Comparison of ENCODE assay signal across 21 mouse cellular contexts in the genomic region with DNA sequence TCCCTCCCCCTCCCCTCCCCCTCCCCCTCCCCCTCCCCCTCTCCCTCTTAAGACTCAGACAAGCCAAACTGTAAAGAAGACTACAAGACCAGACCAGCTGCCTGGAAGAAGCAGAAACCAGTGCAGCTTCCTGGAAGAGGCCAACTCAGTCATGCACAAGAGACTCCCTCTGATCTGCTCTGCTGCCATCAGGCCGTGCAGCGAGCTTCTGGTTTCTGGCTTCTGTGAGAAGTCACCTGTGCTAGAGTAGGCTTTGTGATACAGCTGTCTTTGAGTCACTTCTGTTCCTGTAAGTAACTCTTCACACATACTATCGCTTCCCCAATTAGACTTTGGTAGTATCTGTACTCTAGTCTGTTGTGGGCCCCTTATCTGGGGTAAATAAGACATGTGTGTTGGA.
"Had no signal": no experiment of that assay in that cellular context is flagged by ENCODE, and none has a peak within 500 bp of the region (broad histone marks: within the 10 kb centered on the region; RNA-seq: fewer than 3 reads in every experiment).

No protein-coding gene starts in this region.

- H3K4me3 ChIP-seq: midbrain, embryonic 10.5 days; midbrain, embryonic 12.5 days; myocyte; neural tube, embryonic 13.5 days; neural tube, embryonic 15.5 days; stomach, embryonic 15.5 days had no signal

- H3K9me3 ChIP-seq: midbrain, embryonic 10.5 days; midbrain, embryonic 12.5 days; neural tube, embryonic 13.5 days; neural tube, embryonic 15.5 days; stomach, embryonic 15.5 days had no signal

- H3K9ac ChIP-seq: lung, embryonic 14.5 days; midbrain, embryonic 12.5 days; neural tube, embryonic 13.5 days; neural tube, embryonic 15.5 days; stomach, embryonic 15.5 days had no signal

- H3K27ac ChIP-seq: midbrain, embryonic 10.5 days; midbrain, embryonic 12.5 days; neural tube, embryonic 13.5 days; neural tube, embryonic 15.5 days; stomach, embryonic 15.5 days; stomach, postnatal 0 days had no signal

- DNase-seq: lung, adult 18-20 months; lung, embryonic 14.5 days; lung, postnatal 10 days; lung, postnatal 4 days; midbrain, embryonic 14.5 days; retina, postnatal 1 day; right cerebral cortex, adult 18-20 months; right cerebral cortex, postnatal 25 days; right cerebral cortex, postnatal 4 days; spleen, adult 18-20 months; thymus, adult 2 months; thymus, postnatal 14 days; thymus, postnatal 36 days had no signal

- H3K27me3 ChIP-seq: midbrain, embryonic 12.5 days; neural tube, embryonic 13.5 days; neural tube, embryonic 15.5 days; stomach, embryonic 15.5 days had no signal

- H3K4me2 ChIP-seq: lung, embryonic 14.5 days; midbrain, embryonic 12.5 days; neural tube, embryonic 13.5 days; neural tube, embryonic 15.5 days; stomach, embryonic 15.5 days had no signal

- H3K36me3 ChIP-seq: midbrain, embryonic 10.5 days; midbrain, embryonic 12.5 days; neural tube, embryonic 13.5 days; neural tube, embryonic 15.5 days; stomach, embryonic 15.5 days had no signal

- H3K4me1 ChIP-seq: midbrain, embryonic 10.5 days; midbrain, embryonic 12.5 days; neural tube, embryonic 13.5 days; neural tube, embryonic 15.5 days; stomach, embryonic 15.5 days had no signal

- ATAC-seq: midbrain, embryonic 16.5 days had no signal
